Mouse (Mus musculus) left cerebral cortex, adult 8-10 months (tissue): ENCODE data around the gene Slc15a1. TPM values are rescaled to one million over a fixed set of nuclear protein-coding genes. Genes with fewer than 3 reads are reported as not detected.
A peak's percentile ranks its signal among the peaks of the same experiment; 100 is the strongest.

Experiments used
- DNase-seq, 2 experiments: peaks; one replicate each; pipeline ENCODE4 v3.0.0; 2022; ENCODE audit warnings: low spot score in 2 of 2
- total RNA-seq, 4 experiments: library from RNA; stranded (reverse); gene quantifications; 2 replicates each; pipeline ENCODE4 v1.2.4; 2022

Gene Slc15a1
- total RNA-seq, 4 experiments from 2014 or later, result not detected

DNA sequence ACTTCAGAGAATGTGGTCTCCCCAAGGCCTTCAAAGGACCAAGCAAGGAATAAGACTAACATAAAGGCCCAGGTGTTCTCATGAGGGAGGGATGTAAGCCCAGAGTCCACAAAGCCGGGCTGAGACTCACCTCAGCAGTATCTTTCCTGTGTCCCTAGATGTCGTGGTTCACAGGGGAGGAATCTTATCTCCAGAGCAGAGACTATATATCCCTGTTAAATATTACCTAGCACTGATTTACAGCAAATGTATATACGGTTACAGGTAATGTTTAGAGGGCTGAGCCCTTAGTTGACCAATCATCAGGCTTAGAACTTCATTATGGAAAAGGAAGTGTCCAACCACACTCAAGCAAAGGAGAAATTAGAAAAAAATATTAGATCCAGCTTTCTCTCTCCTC, 11.3 kb downstream of the Slc15a1 start:
- no peak for DNase-seq

GRCm38 (mm10) chr14:121492328-121492727, 12.7 kb downstream of the Slc15a1 start:
- no peak for DNase-seq

DNA sequence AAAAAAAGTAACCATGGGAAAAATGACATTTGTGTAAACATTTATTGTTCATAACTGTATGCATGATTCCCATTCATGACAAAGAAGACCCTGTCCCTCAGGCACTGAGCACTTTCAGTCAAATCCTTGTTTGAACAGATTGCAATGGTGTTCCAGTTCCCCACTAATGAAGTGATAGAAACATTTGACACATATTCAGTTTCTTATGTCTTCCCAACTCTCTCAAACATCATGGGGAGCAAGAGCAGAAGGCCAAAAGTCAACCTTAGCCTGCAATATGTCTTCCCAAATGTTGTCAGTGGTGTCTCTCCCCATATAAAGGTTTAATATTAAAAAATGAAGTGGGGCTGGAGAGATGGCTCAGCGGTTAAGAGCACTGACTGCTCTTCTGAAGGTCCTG, 19.3 kb downstream of the Slc15a1 start:
- DNase-seq, result no peak

GRCm38 (mm10) chr14:121484436-121484835, 20.6 kb downstream of the Slc15a1 start:
- no peak for DNase-seq

DNA sequence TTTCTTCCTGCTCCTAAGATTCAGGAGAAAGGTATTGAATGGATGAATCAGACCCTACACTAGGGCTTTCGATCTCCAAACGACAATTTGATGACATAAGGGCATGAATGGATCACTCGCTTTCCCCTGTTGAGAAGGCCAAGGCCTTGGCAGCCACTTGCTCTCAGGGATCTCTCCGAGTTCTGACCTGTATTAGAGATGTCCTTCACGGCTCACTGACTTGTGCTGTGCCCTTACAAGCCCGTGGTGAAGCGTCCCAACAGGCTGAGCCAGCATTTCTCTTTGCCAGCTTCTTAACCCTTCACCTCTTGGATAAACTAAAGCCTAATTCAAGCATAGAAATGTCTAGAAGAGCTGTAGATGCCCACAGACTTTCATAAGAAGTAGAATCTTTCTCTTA, 22.9 kb downstream of the Slc15a1 start:
- DNase-seq, result no peak

DNA sequence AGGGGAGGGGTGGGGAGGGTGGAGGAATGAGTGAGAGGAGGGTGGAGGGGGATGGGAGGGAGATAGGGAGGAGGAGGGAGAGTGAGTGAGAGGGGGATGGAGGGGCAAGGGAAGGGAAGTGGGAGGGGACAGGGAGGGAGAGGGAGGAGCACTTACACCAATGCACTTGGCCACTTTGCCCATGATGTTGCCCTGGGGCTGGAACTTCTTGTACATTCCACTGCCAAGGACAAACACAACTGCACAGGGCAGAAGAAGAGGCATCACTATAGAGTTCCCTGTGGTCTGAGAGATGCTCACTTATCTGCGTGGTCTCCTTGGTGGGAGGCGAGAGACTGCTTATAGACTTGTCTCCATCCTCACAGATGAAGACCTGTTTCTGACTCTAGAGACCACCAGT, 23.5 kb downstream of the Slc15a1 start:
- no peak for DNase-seq

DNA sequence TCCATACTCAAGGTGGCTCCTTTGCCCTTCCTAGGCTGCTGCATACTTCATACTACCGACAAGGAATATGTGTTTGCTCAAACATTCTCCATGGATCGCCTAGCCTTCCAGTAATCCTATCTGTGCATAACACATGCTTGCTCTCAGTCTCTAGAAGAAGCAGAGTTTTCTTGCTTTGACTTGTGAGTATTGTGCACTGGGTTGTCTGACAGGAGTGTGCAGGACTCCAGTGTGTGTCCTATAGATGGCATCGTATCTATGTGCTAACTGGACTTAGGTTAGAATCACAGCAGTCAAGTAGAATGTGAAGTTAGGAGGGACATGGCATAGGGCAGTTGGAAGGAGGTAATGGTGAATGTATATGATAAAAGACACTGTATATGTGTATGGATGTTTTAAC, 26.0 kb downstream of the Slc15a1 start:
- DNase-seq, result no peak

GRCm38 (mm10) chr14:121477925-121478693, 26.9 kb downstream of the Slc15a1 start:
- DNase-seq, result no peak

- no peak for DNase-seq
Measured at GRCm38 (mm10) chr14:121473869-121474268, 31.2 kb downstream of the Slc15a1 start.

GRCm38 (mm10) chr14:121471545-121472121, 33.4 kb downstream of the Slc15a1 start:
- DNase-seq, result no peak

DNA sequence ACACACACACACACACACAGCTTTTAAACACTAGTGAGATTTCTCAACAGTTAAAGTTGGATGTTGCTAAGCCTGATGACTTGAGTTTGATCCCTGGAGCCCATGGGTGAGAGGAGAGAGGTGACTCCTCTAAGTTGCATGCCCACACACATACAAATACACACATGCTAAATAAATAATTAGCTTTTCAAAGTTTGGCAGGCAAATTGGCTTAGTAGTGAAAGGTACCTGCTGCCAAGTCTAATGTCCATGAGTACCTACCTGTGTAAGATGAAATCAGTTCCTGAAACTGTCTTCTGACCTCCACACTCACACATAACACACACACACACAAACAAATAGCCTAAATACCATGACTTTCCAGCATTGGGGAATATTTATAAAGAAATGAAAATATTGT, 35.5 kb downstream of the Slc15a1 start:
- DNase-seq, result no peak

GRCm38 (mm10) chr14:121467646-121468045, 37.4 kb downstream of the Slc15a1 start:
- no peak for DNase-seq

- DNase-seq, result no peak
Measured at GRCm38 (mm10) chr14:121466501-121466900, 38.6 kb downstream of the Slc15a1 start.

DNA sequence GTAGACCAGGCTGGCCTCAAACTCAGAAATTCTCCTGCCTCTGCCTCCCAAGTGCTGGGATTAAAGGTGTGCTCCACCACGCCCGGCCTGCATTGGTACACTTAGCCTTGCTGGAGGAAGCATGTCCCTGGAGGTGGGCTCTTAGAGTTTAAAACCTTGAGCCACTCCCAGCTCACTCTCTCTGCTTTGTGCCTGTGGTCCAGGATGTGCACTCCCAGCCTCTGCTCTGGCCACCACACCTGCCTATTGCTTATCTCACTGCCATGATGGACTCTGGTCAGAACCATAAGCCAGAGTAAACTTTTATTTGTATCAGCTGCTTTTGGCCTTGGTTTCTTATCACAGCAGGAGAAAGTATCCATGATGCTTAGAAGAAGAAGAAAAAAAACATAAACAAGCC, 40.7 kb downstream of the Slc15a1 start:
- no peak for DNase-seq

- no peak for DNase-seq
Measured at GRCm38 (mm10) chr14:121462756-121463155, 42.3 kb downstream of the Slc15a1 start.

- no peak for DNase-seq
Measured at GRCm38 (mm10) chr14:121460966-121461365, 44.1 kb downstream of the Slc15a1 start.

GRCm38 (mm10) chr14:121458521-121458920, 46.5 kb downstream of the Slc15a1 start:
- DNase-seq, result no peak

DNA sequence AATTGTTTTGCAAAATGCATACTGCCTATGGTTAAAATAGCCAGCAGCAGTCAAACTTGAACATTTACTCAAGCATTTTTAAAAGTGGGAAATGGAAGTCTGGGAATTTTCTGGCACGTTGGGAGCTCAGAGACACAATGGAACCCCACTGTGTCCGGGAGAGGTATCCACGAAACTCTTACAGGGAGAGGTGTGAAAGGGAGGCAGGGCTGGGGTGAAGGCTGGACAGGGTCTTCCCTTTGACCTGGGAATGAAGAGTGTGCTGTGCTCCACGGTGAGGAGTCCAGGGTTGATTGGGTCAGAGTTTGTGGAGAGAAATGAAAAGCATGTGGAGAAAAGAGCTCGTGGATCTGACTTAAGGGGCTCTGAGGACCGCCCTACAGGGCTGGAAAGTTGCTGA, 47.5 kb downstream of the Slc15a1 start:
- no peak for DNase-seq

- no peak for DNase-seq
Measured at GRCm38 (mm10) chr14:121456416-121457285, 48.4 kb downstream of the Slc15a1 start.

DNA sequence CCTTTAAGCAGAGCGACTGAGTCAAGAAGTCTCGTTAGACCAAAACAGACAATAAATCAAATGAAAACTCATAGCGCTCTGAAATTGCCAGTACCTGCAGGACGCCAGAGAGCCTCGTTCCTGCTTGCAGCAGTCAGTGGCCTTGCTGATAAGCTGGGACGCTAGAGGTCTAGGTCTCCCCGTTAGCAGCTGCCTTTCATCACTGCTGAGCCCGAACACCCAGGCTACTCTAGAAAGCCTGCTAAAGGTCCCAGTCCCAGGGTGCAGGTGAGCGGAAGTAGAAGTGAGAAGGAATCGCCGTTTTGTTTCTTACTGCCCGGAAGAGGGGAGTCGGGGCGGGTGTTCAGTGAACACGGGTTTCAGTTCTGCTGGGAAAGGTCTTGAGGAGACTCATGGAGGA, 49.1 kb downstream of the Slc15a1 start:
- DNase-seq, result no peak

- peak in 1 of 2 experiments; percentile 9 for DNase-seq
Measured at GRCm38 (mm10) chr14:121455527-121455926, 49.5 kb downstream of the Slc15a1 start.

GRCm38 (mm10) chr14:121453130-121453529, 51.9 kb downstream of the Slc15a1 start:
- no peak for DNase-seq
